Mouse (Mus musculus): Measurements from ENCODE around the gene Stum.

Stum gene

DNA sequence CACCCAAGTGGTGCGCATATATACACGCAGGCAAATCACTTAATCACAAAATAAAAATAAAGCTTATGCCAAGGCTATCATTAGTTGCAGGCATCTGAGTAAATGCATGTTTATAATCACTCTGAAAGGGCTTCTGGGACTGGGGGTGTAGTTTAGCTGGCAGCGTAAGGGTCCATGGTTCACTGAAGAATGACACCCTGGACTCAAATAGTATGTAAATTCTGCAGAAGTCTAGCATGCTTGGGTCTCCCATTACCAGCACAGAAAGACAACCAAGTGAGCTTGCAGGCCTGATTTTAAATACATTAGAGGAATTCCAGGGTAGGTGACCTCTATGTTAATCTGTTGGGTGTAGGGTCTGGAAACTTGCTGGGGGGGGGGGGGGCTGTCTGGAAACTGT, 16.5 kb upstream of the Stum start:
- no peak for DNase-seq (ENCODE audit: low read depth, low spot score)

GRCm38 (mm10) chr1:180492777-180493176, 9.5 kb upstream of the Stum start:
- no peak for DNase-seq (ENCODE audit: low read depth, low spot score)

DNA sequence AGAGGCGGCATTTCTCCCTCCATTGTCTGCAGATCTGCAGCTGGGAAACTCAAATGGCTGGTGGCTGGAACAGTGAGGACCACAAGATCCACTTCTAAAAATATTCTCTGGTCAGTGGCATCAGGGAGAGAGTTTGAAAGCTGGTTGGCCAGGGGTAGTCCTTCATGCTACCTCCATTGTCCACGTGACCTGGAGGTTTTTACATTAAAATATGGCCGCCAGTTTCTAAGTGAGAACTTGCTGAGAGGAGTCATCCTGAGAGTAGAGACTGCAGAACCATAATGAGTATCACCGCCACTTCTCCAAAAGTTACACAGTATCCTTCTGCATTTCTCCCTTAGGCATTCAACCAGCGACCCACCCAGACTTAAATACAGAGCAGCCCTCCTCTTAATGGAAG, 2.0 kb upstream of the Stum start:
- no peak for DNase-seq (ENCODE audit: low read depth, low spot score)

DNA sequence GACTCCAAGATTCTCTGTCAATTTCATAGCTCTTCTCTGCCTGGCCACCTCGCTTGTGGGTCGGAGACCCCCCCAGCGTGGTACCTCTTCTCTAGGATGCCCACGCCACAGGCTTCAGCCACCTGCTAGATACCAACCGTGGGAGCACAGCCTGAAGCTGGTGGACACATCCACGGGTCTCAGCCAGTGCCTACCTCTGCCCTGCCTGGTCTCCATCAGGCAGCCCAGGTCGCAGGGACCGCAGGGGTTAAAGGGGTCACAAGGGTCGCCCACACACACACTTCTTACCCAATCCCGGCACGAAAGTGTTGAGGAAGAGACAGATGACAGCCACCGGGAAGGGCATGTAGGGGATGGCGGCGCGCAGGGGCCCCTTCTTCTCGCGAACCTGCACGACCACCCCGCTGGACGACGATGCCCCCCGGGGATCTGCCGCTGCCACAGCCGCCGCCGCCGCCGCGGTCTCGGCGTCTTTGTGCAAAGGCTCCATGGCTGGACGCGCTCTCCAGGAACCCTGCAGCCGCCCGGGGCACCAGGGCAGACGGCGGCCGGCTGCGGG, 385 bp downstream of the Stum start:
- no peak for DNase-seq (ENCODE audit: low read depth, low spot score)

- DNase-seq (ENCODE audit: low read depth, low spot score): no peak
These were observed 1.3 kb downstream of the Stum start for GRCm38 (mm10) chr1:180481956-180482355.

DNA sequence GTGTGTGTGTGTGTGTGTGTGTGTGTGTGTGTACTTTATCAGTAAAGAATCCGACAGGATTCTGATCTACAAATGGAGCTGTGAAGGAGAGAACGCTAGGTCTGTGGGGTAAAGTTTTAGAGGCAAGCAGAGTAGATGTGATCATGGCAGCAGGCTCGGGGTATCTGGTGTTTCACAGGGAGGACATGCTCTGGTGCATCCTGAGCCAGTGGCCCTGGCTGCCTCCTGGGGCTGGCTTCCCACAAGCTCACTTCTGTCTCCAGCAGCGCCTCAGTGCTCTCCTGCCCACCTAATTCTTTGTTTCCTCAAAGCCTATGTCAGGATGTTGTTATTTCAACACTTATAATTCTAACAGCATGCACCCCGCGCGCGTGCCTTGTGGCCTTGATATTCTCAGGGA, 2.0 kb downstream of the Stum start:
- no peak for DNase-seq (ENCODE audit: low read depth, low spot score)

- no peak for DNase-seq (ENCODE audit: low read depth, low spot score)
These were observed 3.0 kb downstream of the Stum start for GRCm38 (mm10) chr1:180480325-180480724.

DNA sequence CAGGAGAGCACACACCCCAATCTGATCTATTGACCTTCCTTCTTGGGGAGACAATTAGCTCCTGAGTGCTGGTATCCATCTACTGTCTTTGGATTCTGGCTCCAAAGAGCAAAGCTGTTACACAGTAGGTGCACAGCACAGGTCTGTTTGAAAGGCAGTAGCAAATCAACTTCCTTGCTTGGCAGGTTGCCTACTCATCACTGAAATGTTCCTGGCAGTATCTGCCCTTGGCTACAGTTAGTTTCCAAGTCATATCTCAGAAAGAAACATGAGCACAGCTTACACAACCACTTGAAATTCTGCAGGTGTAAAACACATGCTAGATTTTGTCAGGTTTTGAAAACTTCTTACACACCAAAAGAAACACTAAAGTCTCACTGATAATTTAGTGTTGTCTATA, 9.7 kb downstream of the Stum start:
- DNase-seq (ENCODE audit: low read depth, low spot score): no peak

GRCm38 (mm10) chr1:180468004-180468403, 15.3 kb downstream of the Stum start:
- no peak for DNase-seq (ENCODE audit: low read depth, low spot score)

DNA sequence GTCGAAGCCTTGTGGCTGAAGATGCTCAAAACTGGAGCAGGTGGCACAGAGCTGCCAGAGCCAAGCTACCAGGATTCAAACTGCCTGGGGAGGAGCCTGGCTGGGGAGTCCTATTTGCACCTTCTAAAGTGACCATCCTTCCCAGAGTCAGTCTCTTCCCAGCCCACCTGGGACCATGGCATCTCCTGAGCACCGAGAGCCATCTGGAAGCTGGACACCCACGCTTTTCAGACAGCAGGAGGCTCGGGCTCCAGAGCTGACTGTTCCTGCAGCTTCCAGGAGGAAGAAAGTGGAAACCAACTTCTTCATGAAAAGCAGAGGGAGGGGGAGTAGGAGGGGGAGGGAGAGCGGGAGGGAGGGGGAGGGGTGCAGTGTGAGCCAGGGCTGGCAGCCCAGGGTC, 17.7 kb downstream of the Stum start:
- DNase-seq (ENCODE audit: low read depth, low spot score): no peak

DNA sequence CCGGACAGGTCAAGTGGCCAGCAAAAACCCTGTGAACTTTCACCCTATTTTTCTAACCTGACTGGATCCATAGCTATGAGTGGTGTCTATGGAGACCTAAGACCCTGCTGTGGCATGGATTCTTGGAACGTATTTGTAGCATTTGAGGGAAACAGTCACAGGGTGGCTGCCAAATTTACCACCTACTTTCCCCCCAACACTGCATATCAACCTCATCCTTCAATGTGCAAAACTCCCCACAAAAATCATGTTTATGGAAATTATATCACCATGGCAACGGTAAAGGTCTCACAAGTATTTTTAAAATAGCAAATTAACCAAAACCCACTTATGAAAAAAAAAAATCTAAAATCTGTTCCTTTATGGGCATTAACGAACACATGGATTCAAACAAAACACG, 18.9 kb downstream of the Stum start:
- DNase-seq (ENCODE audit: low read depth, low spot score): no peak

- no peak for DNase-seq (ENCODE audit: low read depth, low spot score)
These were observed 20.3 kb downstream of the Stum start for GRCm38 (mm10) chr1:180462983-180463475.

DNA sequence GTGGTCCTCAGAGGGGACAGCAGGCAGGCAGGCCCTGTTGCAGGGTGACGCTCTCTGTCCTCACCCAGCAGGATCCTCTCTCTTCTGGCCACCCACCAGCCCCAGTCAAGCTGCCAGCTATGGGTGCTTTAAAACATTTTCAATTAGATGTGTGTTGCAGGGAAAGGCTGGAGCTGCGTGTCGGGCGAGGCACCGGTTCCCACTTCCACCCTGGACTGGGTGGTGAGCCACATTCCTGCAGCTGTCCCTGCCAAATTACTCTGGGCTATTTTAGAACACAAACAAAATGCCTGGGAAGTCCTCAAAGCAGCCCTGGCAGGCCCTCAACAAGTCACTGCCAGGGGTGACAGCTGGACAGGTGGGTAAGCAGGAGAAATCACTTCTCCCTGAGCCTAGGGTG, 20.9 kb downstream of the Stum start:
- no peak for DNase-seq (ENCODE audit: low read depth, low spot score)

- DNase-seq (ENCODE audit: low read depth, low spot score): no peak
These were observed 22.6 kb downstream of the Stum start for GRCm38 (mm10) chr1:180460721-180461120.

- DNase-seq (ENCODE audit: low read depth, low spot score): no peak
These were observed 24.6 kb downstream of the Stum start for GRCm38 (mm10) chr1:180458680-180459079.

DNA sequence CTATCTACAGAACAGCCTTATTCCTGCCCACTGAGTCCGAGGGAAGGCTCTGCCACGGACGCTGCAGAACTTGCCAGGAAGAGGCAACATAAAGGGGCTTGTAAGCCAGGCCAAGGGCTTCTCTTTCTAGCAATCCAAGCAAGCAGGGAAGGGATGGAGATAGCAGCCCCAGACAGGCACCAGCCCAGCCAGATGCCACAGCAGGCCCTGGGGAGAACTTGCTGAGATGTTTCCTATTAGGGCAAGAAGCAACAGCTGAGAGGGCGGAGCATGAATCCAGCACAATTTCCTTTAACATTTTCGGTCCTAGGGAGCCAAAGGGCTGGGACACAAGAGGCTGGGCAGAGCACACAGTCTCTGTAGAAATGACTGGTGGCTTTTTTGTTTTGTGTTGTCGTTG, 25.0 kb downstream of the Stum start:
- no peak for DNase-seq (ENCODE audit: low read depth, low spot score)

DNA sequence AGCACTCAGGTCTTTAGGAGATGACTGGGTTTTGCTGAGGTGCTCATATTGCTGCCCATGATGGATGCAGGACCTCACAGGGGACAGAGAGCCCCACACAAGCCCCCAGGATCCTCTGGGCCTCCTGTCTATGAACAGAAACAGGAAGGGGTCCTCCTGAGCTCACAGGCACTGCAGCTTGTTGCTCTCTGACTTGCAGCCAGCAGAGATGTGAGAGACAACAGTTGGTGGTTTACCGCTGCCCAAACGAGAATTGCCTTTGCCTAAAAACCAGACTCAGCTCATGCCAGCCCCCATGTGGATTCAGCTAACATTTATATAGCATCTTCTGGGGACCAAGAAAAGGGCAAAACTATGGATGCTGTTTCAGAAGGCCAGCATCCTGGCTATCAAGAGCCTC, 33.7 kb downstream of the Stum start:
- DNase-seq (ENCODE audit: low read depth, low spot score): no peak

- DNase-seq (ENCODE audit: low read depth, low spot score): no peak
These were observed 38.9 kb downstream of the Stum start for GRCm38 (mm10) chr1:180444411-180444810.

DNA sequence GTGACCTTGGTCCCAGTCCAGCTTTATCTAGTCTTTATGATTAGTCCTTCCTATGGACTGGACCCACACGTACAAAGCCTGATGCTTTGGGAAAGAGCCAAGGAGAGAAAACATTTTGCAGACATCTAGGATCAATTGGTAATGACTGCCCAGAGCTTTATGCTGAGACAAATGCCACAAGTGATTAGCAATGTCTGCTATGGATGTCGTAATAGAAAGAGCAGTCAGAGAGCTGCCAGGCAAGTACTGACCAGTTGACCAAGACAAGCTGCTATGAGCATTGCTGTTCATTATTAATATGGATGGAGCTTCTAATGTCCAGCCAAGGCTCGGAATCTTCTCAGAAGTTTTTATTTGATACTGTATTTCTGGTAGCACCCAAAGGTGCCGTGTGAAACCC, 43.8 kb downstream of the Stum start:
- DNase-seq (ENCODE audit: low read depth, low spot score): no peak

GRCm38 (mm10) chr1:180434925-180435324, 48.4 kb downstream of the Stum start:
- DNase-seq (ENCODE audit: low read depth, low spot score): no peak

GRCm38 (mm10) chr1:180433796-180434566, 49.3 kb downstream of the Stum start:
- no peak for DNase-seq (ENCODE audit: low read depth, low spot score)

DNA sequence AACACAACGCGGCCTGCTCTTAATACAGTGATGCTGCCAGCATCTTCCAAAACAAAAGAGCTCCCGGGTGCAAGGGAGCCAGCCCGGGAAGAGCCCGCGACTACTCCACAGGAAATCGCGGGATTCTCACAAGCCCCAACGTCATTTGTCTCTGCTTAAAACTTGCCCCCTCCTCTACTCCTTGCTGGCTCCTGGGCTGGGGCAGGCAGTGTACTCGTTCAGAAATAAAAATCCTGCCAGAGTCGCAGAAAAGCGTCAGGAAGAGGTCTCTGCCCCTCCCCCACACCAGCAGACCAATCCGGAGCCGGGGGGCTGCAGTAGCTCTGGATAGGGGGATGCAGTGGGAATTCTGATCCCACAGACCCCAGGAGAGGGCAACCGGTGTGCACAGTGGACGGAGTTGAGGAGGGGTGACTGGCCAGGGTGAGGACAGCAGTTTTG, 50.2 kb downstream of the Stum start:
- no peak for DNase-seq (ENCODE audit: low read depth, low spot score)

DNA sequence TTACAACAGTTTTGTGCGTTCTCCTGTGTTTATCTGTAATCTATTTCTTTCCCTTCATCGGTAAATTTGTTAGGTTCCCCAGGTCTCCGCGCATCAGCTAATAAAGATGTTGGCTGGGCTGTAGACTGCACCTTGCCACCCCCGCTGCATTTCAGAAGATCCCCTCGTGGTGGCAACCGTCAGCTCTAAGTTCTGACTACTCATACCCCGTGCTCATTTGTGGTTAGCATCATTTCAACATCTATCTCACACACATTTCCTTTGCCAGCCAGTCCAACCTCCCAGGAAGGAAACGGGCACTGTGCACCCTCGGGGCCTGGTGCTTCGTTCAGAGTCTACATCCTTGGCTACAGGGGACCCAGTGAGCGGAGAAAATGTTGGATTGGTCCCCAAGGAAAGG, 51.5 kb downstream of the Stum start:
- no peak for DNase-seq (ENCODE audit: low read depth, low spot score)

All from c-Kit-negative CD71-positive TER-119-positive erythroid progenitor cells, embryonic 14.5 days (primary cell).